Mouse (Mus musculus): Measurements from ENCODE around the gene Cyb5r2.

Gene Cyb5r2

DNA sequence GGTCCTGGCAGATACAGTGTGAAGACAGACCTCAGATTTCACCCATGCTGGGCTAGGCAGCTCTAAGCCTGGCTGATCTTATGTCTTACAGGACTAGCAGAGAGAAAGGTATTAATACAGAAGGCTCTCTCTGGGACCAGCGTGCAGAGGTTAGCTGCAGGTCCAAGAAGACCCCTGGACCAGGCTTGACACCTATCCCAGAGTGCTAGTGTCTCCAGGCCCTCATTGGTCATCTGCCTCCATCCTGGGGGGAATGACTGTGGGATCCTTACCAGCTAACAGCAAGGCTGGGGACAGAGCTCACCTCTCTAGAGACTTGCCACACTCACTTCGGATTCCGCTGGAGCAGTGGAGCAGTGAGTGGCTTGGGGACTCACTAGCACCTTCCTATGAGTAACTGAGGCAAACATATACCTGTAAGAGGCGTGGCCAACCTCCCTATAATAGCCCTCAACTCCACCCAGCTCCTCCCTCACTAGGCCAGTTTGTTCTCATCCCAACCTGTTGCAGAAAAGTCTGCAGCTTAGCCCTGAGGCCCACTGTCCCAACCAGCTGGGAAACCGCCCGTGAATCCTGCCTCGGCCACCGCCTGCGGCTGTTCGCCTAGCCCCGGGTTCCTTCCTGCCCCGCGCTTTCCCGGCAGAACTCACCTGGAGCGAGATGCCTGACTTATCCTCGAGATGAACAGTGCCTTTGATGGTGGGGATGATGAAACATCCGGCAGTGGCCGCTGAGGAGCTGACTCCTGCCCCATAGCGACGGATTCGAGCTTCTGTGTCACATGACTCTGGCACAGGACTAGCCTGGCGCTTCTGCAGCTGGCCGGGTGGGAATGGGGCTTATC, at the start of gene Cyb5r2:
Cyb5r2 (minus strand) TSS at position 725 of the 844 bp plus-strand sequence.
- DNase-seq, result peak; percentile 27 to 49

DNA sequence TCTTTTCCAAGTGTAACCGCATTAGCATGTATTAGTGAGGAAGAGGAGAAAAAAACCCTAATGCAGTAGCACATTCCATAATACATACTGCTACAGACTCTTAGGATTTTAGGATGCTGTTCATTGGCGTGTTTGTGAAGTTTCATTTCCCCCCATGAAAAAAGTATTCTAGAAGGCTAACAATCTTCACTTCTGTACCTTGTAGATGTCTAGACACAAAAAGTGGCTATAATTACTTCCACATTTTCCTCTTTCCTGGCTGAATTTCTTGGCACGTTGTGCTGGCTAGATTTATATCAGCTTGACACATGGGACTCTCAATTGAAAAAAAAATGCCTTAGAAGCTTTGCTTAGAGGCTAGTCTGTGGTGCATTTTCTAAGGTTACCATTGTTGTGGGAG, 44.3 kb upstream of the Cyb5r2 start:
- no peak for DNase-seq

DNA sequence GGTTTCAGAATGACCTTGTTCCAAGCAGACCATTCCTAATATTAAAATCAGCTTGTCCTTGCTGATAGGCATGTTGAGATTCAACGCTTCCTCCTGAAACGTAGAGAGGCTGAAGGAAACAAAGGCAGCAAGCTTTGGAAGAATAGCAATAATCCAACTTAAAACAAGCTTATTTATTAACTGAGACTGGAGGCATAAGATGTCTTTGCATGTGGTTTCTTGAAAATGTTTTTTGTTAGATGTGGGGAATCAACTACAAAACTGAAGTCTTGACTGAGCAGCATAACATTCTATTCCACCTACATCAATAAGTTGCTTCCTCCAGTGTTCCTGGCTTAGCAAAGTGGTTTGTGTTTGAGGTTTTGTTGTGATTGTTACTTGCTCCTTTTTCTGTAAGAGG, 43.3 kb upstream of the Cyb5r2 start, which contains the start of gene Ovch2:
Ovch2 (minus strand) TSS at position 101 of the 400 bp plus-strand sequence.
- DNase-seq, result no peak

DNA sequence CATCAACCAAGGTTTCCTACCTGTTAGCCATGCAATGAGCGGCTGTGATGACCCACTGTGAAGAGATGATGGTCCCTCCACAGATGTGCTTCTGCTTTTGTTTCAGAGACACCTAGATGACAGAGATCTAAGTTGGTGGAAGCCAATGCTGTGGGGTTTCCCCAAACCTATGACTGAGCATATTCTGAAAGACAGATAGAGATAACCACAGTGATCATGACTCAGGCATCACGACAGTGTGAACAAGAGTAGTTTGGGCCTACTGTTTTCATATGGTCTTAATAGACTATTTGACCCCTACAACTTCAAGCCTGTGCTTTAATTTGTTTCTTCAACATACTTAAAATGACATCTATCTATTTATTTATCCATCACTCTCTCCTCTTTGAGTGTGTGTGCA, 38.7 kb upstream of the Cyb5r2 start:
- no peak for DNase-seq

DNA sequence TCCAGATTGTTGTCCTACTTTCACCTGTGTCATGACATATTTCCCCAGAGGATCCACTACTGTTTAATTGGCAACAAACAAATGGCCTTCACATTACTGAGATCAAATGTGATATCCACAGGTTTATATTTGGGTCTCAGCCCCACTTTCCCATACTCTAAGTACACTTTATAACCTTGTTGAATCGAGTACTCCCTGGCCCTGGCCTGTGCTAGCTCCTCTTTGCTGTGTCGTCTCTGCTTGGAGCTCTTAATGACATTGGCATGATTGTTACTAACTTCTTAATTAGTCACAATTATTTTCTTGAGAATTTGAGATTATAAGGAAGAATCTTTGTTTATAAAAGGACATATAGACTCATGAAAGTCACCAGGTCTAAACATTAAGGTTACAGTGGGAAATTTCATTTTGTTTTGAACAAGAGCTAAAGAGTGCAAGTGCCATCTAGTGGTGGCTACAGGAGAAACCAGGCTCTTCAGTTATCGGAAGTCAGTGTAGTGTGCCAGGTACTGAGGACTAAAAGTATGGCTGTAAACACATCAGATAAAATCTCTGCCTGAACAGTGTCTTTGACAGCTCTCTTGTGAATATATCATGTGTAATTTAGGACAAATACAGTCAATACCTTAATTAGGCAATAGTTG, 30.3 kb upstream of the Cyb5r2 start:
- DNase-seq, result peak in 1 of 2 experiments; percentile 29

DNA sequence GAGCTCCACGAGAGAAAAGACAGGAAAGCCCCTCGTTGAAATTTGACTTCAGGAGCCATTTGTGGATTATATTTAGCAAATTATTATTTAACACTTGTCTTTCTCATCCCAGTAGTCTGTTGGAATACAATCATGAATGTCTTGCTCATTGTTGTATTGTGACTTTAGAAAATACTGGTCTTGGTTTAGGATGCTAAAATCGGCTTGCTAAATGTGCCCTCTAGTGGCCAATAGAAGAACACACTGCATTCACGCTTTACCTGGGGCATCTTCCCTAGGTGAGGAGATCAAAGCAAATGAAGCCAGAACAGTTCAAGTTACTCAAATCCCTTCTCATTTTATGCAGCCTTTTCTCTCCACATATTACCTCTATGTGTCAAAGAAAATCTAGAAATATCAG, 21.8 kb upstream of the Cyb5r2 start:
- DNase-seq, result peak in 1 of 2 experiments; percentile 5

DNA sequence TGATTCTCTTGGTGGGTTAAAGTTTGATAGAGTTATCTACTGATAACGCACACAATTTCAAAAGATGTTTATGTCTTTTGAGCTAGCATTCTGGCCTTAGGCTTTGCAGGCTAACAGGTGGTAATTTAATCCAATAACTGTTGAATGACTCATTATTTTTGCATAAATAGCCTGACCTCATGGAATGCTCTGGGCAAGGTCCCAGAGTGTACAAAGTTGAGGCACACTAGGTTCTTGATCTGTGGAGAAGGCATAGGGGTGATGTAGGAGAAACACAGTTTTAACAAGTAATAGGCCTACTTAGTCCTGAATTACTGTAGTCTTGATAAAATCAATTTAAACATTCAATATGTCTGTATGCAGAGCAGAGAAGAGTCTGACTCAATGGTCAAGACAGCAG, 20.4 kb upstream of the Cyb5r2 start:
- DNase-seq, result no peak

DNA sequence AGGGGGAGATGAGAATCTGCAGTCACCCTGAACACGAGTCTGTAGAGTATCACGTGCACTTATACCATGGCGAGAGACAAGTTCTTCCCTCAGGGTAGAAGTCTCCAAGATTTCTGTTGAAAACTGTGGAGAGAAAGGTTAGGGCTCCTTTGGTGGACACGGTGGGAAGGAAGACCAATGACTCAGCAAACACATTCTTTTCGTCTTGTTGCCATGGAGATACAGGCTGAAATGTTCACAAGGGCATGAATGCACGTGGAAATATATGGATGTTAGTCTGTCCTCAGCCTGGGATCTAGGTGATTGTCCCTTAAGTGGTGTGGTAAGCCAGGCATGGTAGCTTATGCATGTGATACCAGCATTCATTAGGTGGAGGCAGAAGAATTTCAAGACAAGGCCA, 13.0 kb upstream of the Cyb5r2 start:
- DNase-seq, result no peak

DNA sequence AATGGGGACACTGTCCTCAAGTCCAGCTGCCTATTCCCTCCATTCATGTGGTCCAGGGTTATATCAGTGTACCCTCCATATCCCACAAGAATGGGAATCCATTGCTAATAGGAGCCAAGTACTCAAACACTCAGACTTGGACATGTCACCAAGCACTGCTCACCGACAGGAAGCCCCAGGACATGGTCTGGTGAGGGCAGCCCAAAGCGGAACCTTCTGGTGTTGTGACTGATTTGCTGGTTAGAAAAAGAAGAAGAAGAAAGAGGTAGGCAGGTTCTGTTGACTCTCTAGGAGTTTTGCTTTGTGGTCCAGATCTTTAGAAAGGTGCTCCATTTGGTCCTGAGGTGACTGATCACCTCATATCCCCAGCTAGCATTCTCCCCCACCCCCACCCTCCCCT, 1.1 kb downstream of the Cyb5r2 start:
- DNase-seq, result no peak

DNA sequence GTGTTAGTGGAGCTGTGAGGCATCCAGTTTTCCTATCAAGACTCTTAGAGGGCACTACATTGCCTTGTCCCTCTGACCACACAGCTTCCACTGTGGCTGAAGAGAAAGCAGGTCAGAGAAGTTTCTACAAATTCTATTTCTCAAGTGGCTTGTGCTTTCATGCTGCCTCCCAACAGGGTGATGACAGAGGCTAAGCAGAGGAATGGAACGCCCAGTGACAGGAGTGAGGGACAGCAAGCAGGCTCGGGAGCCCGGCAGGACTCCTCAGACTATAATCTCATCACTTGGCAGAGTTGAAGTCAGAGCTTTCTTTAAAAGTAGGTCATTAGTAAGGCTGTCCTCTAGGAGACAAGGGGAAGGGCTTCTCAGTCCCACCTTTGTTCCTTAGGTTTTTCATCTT, 1.9 kb downstream of the Cyb5r2 start:
- DNase-seq, result no peak

DNA sequence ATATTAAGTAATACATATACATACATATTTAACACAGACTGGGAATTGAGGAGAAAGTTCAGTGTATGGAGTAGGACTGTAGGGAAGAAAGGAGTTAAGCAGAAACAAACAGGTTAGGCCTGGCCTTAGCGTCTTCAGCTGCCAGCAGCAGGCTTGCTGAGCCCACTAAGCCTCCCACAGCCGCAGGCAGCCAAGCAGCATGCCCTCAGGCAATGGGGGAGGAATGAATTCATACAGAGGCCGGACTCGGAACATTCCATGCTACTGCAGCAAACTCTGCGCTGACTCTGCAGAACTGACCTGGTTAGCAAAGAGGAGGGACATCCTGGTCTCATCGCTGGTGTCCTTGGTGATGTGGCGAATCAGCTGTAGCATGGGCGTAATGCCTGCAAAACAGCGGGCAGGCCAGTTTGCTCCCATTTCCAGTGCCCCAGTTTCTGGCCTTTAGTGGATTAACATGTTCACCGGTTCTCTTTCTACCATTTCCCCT, 5.8 kb downstream of the Cyb5r2 start:
- peak; percentile 7 to 32 for DNase-seq

DNA sequence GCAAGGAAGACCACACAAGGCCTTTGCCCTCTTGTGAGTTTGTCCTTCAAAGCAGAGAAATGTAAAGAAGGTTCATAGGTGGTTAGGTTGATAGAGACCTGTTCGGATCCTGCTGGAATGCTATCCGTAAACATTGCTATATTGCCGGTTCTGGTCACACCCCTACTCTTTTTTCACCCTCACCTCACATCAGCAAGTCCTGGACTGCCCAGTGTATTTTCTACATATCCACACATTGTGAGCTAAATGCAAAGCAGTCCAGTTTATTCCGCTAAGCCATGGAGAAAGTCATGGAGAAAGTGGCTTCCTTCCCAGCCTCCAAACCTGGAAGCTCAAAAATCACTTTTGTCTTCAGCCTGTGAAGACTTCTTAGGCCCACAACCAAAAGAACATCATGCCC, 8.1 kb downstream of the Cyb5r2 start:
- DNase-seq, result no peak

DNA sequence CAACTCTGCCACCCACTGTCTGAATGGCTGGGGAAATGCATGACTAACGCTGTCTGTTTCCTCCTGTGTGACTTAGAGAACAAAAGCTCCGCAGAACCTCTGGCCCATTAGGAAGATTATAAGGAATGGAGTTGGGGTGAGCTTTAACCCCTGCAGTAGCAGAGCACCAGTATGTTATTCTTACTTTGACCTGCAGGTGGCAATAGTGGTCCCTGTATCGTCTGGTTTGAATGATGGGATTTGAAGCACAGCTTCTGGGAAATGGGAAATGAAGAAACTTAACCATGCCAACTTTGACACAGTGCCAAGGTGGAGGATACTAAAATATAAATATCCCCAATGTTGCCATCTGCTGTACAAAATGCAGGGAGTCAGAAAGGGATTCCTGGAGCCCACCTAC, 8.6 kb downstream of the Cyb5r2 start:
- peak in 1 of 2 experiments; percentile 38 for DNase-seq

DNA sequence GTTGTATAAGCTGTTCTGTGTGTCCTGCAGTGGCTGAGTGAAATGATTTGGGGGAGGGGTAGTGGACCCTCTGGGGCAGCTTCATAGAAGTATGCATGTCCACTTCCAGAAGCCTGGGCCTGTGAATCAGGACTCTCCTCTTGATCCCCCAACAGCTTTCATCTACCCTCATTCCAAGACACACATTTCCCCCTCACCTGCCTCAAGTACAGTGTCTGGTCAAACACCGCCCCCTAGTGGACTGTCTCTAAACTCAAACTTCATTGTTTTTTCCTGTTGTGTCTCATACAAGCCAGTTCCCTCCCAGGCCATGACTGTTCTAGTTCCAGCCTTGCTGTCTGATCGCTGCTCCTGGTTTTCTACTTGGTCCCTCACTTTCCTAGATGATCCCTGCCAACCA, 9.9 kb downstream of the Cyb5r2 start:
- peak; percentile 50 to 69 for DNase-seq

DNA sequence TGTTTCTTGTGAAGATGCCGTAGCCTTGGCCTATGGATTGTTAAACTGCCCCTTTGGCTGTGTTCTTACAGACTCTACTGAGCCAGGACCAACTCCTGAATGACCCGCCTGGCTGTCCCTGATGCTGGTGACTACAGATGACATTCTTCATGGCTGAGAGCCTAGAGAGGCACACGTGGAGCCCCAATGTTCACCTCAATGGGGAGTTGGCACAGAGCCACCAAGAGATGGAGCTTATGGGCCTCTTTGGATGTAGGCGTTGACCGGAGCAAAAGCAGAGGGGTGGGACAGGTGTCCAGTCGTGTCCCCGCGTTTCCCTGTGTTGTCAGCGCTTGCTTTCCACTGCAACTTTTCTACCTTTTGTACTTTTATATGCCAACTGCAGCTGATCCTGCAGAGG, 10.4 kb downstream of the Cyb5r2 start:
- no peak for DNase-seq

DNA sequence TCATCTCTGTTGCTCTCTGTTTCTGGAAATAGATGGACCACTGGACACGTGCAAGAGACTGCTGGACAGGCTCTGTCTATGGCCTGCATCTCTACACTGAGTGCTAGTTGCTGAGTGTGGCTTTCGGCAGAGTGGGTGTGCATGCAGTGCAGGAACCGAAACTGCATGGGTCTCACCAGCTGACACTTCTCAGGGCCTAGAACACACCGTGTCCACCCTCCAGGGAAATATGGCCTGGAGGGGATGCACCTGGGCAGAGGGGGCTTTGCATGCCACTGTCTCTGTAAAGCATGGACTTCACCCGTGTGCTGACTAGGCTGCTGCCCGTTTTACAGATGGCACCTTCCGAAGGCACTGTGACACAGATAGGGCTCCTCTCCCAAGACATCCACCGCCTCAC, 11.8 kb downstream of the Cyb5r2 start:
- DNase-seq, result peak in 1 of 2 experiments; percentile 29

DNA sequence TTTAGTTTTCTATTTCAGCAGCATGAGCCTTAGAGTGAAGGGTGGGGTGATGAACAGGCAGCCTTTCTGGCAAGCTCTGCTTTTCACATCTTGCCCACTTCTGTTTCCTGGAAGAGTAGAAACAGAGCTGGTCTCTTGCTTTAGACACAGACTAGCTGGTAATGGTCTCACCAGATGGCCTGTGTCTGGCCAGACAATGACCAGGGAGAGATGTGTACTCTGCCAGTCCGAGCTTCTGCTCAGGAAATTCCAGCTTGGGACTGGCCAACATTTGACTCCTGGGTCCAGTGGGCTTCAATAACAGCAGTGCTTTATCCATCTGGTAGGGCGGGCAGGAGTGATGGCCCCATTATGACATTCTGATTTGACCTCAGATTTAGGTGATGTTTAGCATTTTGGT, 12.7 kb downstream of the Cyb5r2 start:
- DNase-seq, result no peak

DNA sequence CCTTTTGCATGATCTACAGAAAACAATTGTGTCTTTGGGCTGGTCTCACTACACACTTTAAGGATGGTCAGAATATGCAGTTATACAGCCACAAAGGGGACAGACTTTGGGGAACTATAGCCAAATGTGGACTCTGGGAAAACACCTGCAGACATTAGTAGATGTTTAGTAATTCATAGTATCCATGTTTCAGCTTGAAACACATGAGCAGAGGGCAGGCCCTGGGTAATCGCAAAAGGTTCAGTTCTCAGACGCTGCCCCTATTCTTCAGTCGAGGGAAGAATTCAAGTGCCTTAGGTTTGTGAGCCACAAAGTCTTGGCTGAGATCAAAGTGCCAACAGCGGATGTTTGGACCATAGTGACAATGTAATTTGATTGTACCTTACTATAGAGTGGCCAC, 13.4 kb downstream of the Cyb5r2 start:
- DNase-seq, result no peak

DNA sequence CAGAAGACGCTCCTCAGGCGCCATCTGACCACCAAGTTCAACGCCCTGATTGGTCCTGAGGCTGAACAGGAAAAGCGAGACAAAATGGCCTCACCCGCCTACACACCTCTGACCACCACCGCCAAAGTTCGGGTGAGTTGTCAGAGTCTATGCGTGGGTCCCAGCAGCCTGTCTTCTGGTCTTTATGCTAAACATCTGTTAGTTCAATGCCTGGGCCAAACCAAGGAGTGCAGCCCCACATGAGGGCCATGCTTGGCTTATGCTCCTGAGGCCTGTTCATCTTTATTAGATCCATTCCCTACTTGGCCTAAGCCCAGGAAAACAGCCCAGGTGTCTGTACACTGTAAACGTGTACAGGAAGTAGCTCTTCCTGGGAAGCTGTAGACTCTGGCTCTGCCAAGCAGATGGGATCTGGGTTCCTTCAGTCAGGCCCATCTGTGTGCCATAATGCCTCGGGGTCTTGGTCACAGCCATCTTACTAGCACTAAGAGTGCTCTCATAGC, 14.8 kb downstream of the Cyb5r2 start:
- no peak for DNase-seq

DNA sequence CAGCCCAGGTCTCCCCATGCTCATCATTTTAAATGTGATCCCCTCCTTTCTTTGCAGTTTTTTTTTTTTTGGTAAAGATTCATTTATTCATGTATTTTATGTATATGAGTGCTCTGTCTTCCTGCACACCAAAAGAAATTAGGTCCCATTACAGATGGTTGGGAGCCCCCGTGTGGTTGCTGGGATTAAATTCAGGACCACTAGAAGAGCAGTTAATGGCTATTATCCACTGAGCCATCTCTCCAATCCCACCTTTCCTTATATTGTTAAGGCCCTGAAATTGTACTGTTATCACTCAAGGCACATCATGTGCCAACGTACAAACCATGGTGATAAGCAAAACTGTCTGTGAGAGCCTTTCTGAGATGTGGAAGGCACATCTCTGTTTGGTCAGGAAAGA, 19.1 kb downstream of the Cyb5r2 start:
- peak in 1 of 2 experiments; percentile 32 for DNase-seq

DNA sequence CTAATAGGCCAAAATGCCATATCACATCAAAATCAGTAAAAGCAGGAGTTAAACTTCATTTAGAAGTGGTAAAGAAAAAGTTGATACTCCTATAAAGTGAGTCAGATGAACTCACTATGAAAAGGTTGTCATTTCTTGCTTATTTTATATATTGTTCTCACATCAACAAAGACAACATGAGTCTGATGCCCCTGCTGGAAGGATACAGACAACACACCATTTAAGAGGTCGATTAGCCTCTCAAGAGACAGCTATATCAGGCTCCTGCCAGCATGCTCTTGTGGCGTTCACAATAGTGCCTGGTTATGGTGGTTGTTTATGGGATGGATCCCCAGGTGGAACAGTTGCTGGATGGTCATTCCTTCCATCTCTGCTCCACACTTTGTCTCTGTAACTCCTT, 24.7 kb downstream of the Cyb5r2 start:
- no peak for DNase-seq

DNA sequence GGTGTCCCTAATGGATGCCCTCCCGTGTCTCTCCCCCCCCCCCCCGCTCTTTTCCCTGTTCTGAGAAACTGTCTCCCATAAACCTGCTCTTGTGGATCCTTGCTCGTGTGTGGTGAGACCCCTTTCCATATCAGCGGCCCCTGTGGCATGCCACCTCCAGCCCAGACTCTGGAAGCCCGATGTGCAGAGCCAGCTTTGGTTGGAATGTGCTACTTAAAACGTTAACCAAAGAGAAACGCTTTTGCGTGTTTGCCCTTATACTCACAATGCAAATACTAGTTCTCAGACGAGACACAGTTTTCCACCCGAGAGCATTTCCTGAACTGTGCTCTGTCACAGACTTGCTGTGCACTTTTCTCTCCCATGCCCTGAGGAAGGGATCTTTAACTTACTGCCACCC, 27.2 kb downstream of the Cyb5r2 start:
- DNase-seq, result no peak

DNA sequence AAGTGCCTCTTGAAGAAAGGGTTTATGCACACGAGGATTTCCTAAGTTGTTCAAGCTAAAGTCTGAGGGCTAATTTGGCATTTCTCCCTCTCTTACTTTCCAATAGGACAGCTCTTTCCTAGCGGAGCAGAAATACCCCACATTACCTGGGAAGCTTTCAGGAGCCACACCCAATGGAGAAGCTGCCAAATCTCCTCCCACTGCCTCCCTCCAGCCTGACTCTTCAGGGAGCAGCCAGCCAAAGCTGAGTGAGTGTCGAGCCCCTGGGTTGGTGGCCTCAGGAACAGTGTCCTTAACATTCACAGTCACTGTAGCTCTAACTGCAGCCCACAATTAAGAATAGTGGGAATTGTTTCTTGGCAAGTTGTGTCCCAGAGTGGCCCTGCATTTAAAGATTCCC, 30.3 kb downstream of the Cyb5r2 start:
- DNase-seq, result peak in 1 of 2 experiments; percentile 26

DNA sequence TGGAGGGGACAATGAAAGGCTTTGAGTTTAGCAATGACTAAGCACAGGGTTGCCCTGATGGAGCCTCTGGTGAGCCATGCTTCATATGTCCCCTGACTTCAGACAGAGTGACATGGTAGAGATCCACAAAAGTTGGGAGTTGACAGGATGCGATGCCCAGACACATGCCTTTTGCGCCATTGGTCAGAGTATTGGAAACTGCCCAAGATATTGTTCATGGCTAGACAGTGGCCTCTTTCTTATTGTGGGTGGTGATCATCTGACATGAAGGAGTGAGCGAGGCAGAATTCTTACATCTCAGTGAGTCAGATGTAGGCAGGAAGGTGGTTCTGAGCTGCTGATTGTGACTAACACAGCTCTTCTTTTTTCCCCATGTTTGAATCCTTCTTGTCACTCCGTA, 35.3 kb downstream of the Cyb5r2 start:
- no peak for DNase-seq
